Mouse (Mus musculus) neural tube, embryonic 15.5 days (tissue): ENCODE results near the gene Mprip. TPM values are rescaled to one million over a fixed set of nuclear protein-coding genes. Genes with fewer than 3 reads are reported as not detected.
"Not testable (repeated sequence)": the region's sequence is repeated elsewhere in the genome, so short reads cannot be mapped to it uniquely, and the experiment has no call there.

Source experiments
- ATAC-seq: fragments of 200-750 bp; cut with Nextera tagmentation; 2 replicates; pipeline ENCODE4 v1.8.0; 2017; ENCODE audit warnings: mild to moderate bottlenecking, moderate TSS enrichment, moderate library complexity; ENCODE audit not compliant: low FRiP score
- H3K27ac ChIP-seq: fragments of 300-500 bp; sonication (generic); replicated peaks from 2 replicates; pipeline ENCODE4 v1.5.1; 2015; ENCODE audit warnings: mild to moderate bottlenecking, inconsistent platforms
- H3K27me3 ChIP-seq: fragments of 300-500 bp; sonication (generic); replicated peaks from 2 replicates; pipeline ENCODE4 v1.6.1; 2015; ENCODE audit warnings: inconsistent platforms
- H3K36me3 ChIP-seq: fragments of 300-500 bp; sonication (generic); 2 replicates; pipeline ENCODE4 v1.6.1; 2015; ENCODE audit warnings: inconsistent platforms
- H3K4me1 ChIP-seq: fragments of 300-500 bp; sonication (generic); 2 replicates; pipeline ENCODE4 v1.6.1; 2015; ENCODE audit warnings: inconsistent platforms
- H3K4me2 ChIP-seq: fragments of 300-500 bp; sonication (generic); 2 replicates; pipeline ENCODE4 v1.6.1; 2015; ENCODE audit warnings: inconsistent platforms, mild to moderate bottlenecking, moderate library complexity
- H3K4me3 ChIP-seq: fragments of 300-500 bp; sonication (generic); replicated peaks from 2 replicates; pipeline ENCODE4 v1.5.1; 2015; ENCODE audit warnings: mild to moderate bottlenecking, inconsistent platforms
- H3K9ac ChIP-seq: fragments of 300-500 bp; sonication (generic); replicated peaks from 2 replicates; pipeline ENCODE4 v1.6.1; 2015; ENCODE audit warnings: mild to moderate bottlenecking, inconsistent platforms
- H3K9me3 ChIP-seq: fragments of 300-500 bp; sonication (generic); replicated peaks from 2 replicates; pipeline ENCODE4 v1.6.1; 2016; ENCODE audit warnings: inconsistent platforms
- WGBS: fragments of 180-500 bp; shearing (Covaris S2); methylation state at CpG from one replicate; pipeline ENCODE4 v1.1.7; 2015; ENCODE audit warnings: mixed read lengths; 5-methylcytosine and 5-hydroxymethylcytosine counted together
- polyA plus RNA-seq: library from polyadenylated mRNA; unstranded; fragments of >200 nt; fragmentation: Nextera tagmentation; extraction: Ambion mirVana; gene quantifications from 2 replicates; pipeline ENCODE4 v1.2.1, GENCODE M21; 2015

Gene Mprip
- polyA plus RNA-seq, 1 experiment from 2014 or later = 65.8 TPM

DNA sequence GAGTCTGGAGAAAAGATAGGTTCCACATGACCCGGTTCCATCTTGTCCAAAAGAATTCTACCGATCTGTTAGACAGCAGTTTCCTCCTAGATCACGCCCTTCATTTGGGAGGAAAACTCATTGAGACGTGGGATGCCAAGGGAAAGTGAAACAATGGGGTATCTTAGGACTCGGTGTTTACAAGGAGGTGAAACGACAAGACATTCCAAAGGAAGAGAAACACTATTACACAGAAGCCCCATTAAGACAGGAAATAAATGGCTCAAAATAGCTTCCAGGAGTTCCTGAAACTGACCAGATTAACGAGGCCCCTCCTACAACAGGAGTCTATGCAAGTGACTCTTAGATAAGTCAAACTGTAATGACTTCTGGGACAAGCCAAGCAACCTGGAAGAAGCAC, 5.1 kb upstream of the Mprip start:
- Histone ChIP-seq H3K9ac (no peak overlapping the region), H3K4me3 (no peak overlapping the region), H3K36me3 (no peaks in the 10 kb centered on the region), H3K27ac (no peak overlapping the region), H3K4me1 (peaks cover 2% of the 10 kb centered on the region), H3K27me3 (no peaks in the 10 kb centered on the region), H3K9me3 (no peaks in the 10 kb centered on the region), H3K4me2 (no peak overlapping the region)
- 63% methylated on average over 7 of the region's 7 CpGs for WGBS
- ATAC-seq = no peak

DNA sequence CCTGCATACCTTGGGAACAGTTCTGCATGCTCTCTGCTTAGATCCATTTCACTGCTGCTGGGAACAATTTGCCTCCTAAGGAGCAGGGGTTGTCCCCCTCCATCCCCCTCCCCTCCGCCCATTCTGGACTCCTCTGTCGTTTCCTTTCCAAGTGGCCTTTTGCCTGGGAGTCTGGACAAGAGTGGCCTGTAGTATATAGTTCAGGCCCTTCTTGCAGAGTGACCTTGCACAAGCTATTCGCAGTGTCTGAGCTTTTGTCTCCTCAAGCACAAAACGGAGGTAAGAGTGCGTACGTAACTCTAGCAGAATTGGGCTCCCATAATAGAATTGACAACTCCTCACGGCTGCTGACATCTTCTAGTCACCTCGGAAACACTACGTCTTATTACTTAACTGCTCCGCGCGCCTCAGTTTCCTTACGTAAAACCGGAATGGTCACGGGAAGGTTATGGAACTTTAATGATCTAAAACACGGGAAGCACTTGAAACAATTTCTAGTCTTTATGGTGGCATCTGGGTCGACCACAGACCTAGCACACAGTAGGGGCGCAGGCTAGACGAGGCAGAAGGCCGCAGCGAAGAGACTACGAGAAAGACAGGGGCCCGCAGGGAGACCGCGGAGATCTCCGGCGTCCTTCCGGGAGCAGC, 620 bp downstream of the Mprip start:
- H3K9me3 ChIP-seq = no peaks in the 10 kb centered on the region
- peak overlapping the region; percentile 77 for H3K9ac ChIP-seq
- H3K4me3 ChIP-seq = peak overlapping the region; percentile 66
- no peaks in the 10 kb centered on the region for H3K27me3 ChIP-seq
- peaks cover 46% of the 10 kb centered on the region for H3K4me1 ChIP-seq
- ATAC-seq = peak; percentile 7; the same call in 1 of the 2 replicates
- H3K4me2 ChIP-seq = peak overlapping the region; percentile 81
- WGBS = 2% methylated on average over 28 of the region's 28 CpGs
- no peaks in the 10 kb centered on the region for H3K36me3 ChIP-seq
- H3K27ac ChIP-seq = peak overlapping the region; percentile 90

- peaks cover 47% of the 10 kb centered on the region for H3K4me1 ChIP-seq
- H3K4me2 ChIP-seq = peak overlapping the region; percentile 81
- peak overlapping the region; percentile 90 for H3K27ac ChIP-seq
- no peaks in the 10 kb centered on the region for H3K36me3 ChIP-seq
- H3K27me3 ChIP-seq = no peaks in the 10 kb centered on the region
- no peaks in the 10 kb centered on the region for H3K9me3 ChIP-seq
- WGBS = under 1% methylated on average over 79 of the region's 82 CpGs
- peak overlapping the region; percentile 77 for H3K9ac ChIP-seq
- H3K4me3 ChIP-seq = peak overlapping the region; percentile 66
- peak; percentile 99 for ATAC-seq
Observed at GRCm38 (mm10) chr11:59662249-59662788, 1.2 kb downstream of the Mprip start.

- Histone ChIP-seq H3K9me3 (no peaks in the 10 kb centered on the region), H3K9ac (peak overlapping the region; percentile 77), H3K27me3 (no peaks in the 10 kb centered on the region), H3K4me2 (peak overlapping the region; percentile 81), H3K4me1 (peaks cover 55% of the 10 kb centered on the region), H3K27ac (peak overlapping the region; percentile 90), H3K36me3 (no peaks in the 10 kb centered on the region), H3K4me3 (peak overlapping the region; percentile 66)
- peak; percentile 37 for ATAC-seq
- 3% methylated on average over 30 of the region's 30 CpGs for WGBS
Observed at GRCm38 (mm10) chr11:59662877-59663775, 2.0 kb downstream of the Mprip start.

DNA sequence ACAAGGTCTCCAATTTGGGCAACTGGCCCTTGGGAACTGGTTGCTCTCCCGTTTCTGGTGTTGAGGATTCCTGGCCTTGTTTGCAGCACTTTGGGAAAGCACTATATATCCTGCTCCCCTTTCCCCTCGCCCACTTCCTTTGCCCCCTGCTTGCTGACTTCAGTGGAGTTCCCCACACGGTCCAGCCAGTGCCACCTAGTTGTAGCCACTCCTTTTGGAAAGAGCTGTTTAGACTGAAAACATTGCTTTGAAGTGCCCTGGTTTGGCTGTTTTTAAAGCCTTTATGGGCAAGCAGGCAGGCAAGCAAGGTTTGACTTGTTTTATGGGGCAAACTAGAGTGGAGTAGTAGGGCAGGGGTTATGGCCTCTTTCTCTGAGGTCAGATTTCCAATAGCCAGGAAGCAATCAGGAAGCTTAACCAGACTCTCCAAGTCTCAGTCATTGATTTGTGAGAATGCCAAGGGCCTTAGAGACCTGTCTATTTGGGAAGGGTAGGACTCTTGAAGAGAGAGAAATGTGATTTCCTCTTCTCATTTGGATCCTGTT, 2.7 kb downstream of the Mprip start:
- peaks cover 56% of the 10 kb centered on the region for H3K4me1 ChIP-seq
- no peaks in the 10 kb centered on the region for H3K27me3 ChIP-seq
- H3K4me3 ChIP-seq = peak overlapping the region; percentile 66
- H3K36me3 ChIP-seq = no peaks in the 10 kb centered on the region
- H3K9me3 ChIP-seq = no peaks in the 10 kb centered on the region
- H3K27ac ChIP-seq = peak overlapping the region; percentile 90; the same call in 1 of the 2 replicates
- 6% methylated on average over 3 of the region's 3 CpGs for WGBS
- peak overlapping the region; percentile 81 for H3K4me2 ChIP-seq
- no peak for ATAC-seq
- peak overlapping the region; percentile 77 for H3K9ac ChIP-seq

GRCm38 (mm10) chr11:59664818-59665217, 3.7 kb downstream of the Mprip start:
- Histone ChIP-seq H3K27me3 (no peaks in the 10 kb centered on the region), H3K36me3 (no peaks in the 10 kb centered on the region), H3K4me1 (peaks cover 56% of the 10 kb centered on the region), H3K27ac (0 out of 2 replicates have a peak overlapping the region, but pooled peaks have one; percentile 7), H3K4me2 (peak overlapping the region; percentile 81), H3K9ac (no peak overlapping the region), H3K4me3 (peak overlapping the region; percentile 10), H3K9me3 (no peaks in the 10 kb centered on the region)
- ATAC-seq = no peak
- WGBS = 33% methylated on average over 3 of the region's 3 CpGs

DNA sequence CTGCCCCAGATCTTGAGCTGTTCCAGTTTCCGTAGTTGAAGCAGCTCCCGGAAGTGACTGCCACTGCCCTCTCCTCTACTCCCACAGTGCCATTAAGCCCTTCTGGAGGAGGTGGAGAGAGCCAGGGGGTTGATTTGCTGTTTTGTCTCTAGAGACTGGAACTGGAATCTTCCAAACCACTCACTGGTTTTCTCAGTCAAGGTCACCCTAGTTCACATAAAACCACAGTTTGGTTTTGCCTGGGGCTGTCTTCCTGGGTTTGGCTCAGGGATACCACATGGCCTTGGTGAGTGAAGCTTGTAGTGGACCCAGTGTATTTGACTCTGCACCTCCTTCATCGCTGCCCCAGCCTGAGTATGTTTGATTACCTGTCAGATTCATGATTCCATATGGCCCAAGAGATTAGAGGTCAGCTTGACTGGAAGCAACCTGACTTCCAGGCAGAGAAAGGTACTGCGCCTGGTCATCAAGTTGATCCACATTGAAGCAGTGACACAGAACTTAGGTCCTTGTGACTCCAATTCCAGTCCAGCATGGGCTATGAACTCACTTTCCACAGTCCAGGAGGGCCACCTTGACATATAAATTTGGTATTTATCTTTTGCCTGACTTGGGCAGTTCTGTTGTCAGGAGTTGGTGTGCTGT, 10.1 kb downstream of the Mprip start:
- H3K4me3 ChIP-seq = no peak overlapping the region
- H3K9ac ChIP-seq = no peak overlapping the region
- H3K36me3 ChIP-seq = no peaks in the 10 kb centered on the region
- H3K27ac ChIP-seq = no peak overlapping the region
- 83% methylated on average over 4 of the region's 4 CpGs for WGBS
- peaks cover 21% of the 10 kb centered on the region for H3K4me1 ChIP-seq
- H3K27me3 ChIP-seq = no peaks in the 10 kb centered on the region
- H3K4me2 ChIP-seq = no peak overlapping the region
- no peaks in the 10 kb centered on the region for H3K9me3 ChIP-seq
- no peak for ATAC-seq

- no peaks in the 10 kb centered on the region for H3K27me3 ChIP-seq
- no peak overlapping the region for H3K4me3 ChIP-seq
- H3K4me1 ChIP-seq = peaks cover 7% of the 10 kb centered on the region; the same call in 1 of the 2 replicates
- ATAC-seq = no peak
- no peaks in the 10 kb centered on the region; the same call in 1 of the 2 replicates for H3K36me3 ChIP-seq
- no peak overlapping the region for H3K4me2 ChIP-seq
- no peak overlapping the region for H3K27ac ChIP-seq
- WGBS = 94% methylated on average over 3 of the region's 3 CpGs
- H3K9me3 ChIP-seq = no peaks in the 10 kb centered on the region
- H3K9ac ChIP-seq = no peak overlapping the region
Observed at GRCm38 (mm10) chr11:59674013-59674412, 12.9 kb downstream of the Mprip start.

GRCm38 (mm10) chr11:59674746-59675145, 13.6 kb downstream of the Mprip start:
- H3K9ac ChIP-seq, H3K4me3 ChIP-seq, H3K9me3 ChIP-seq, ATAC-seq, H3K27me3 ChIP-seq, H3K4me1 ChIP-seq, H3K36me3 ChIP-seq, H3K27ac ChIP-seq, H3K4me2 ChIP-seq: not testable (repeated sequence)
- WGBS = 97% methylated on average over 8 of the region's 8 CpGs

DNA sequence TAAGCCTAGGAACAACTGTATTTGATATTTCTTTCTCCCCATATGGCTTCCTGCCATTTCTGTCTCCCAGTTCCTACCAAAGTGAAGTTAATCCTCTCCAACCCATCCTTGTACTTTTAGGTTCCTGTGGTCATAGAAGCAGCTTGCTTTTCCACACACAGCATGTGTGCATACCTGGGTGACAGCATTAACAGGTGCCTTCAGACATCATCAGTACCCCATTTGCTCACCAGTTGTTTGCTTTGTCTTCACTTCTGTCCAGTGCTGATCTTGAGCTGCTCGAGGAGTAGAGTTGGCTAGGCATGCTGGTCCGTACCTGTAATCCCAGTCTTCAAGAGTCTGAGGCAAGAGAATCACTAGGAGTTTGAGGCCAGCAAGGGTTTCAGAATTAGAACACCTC, 16.7 kb downstream of the Mprip start:
- no peaks in the 10 kb centered on the region for H3K27me3 ChIP-seq
- no peaks in the 10 kb centered on the region; the same call in 1 of the 2 replicates for H3K36me3 ChIP-seq
- H3K27ac ChIP-seq = no peak overlapping the region
- ATAC-seq = no peak
- H3K4me3 ChIP-seq = no peak overlapping the region
- no peak overlapping the region for H3K9ac ChIP-seq
- H3K4me2 ChIP-seq = no peak overlapping the region
- WGBS = 96% methylated on average over 2 of the region's 2 CpGs
- H3K4me1 ChIP-seq = peaks cover 4% of the 10 kb centered on the region; the same call in 1 of the 2 replicates
- no peaks in the 10 kb centered on the region for H3K9me3 ChIP-seq

GRCm38 (mm10) chr11:59678693-59679092, 17.6 kb downstream of the Mprip start:
- 0 out of 2 replicates have a peak, but pooled peaks cover 4% of the 10 kb centered on the region for H3K4me1 ChIP-seq
- 95% methylated on average over 2 of the region's 2 CpGs for WGBS

More at GRCm38 (mm10) chr11:59678693-59679092, 17.6 kb downstream of the Mprip start:
- H3K4me3 ChIP-seq = no peak overlapping the region
- H3K27ac ChIP-seq = no peak overlapping the region
- no peaks in the 10 kb centered on the region for H3K9me3 ChIP-seq
- H3K27me3 ChIP-seq = no peaks in the 10 kb centered on the region
- ATAC-seq = no peak
- no peak overlapping the region for H3K4me2 ChIP-seq
- no peaks in the 10 kb centered on the region; the same call in 1 of the 2 replicates for H3K36me3 ChIP-seq
- H3K9ac ChIP-seq = no peak overlapping the region
